Mouse (Mus musculus): ENCODE data around the gene Bag6. TPM values are rescaled to one million over a fixed set of nuclear protein-coding genes. Genes with fewer than 3 reads are reported as not detected.

Gene Bag6
- polyA plus RNA-seq (2015; fragmentation: Illumina TruSeq; extraction: RNeasy Lipid Tissue Mini Kit (QIAGEN cat#74804); ENCODE audit: insufficient read depth, low read depth, low replicate concordance): 43.1 TPM

DNA sequence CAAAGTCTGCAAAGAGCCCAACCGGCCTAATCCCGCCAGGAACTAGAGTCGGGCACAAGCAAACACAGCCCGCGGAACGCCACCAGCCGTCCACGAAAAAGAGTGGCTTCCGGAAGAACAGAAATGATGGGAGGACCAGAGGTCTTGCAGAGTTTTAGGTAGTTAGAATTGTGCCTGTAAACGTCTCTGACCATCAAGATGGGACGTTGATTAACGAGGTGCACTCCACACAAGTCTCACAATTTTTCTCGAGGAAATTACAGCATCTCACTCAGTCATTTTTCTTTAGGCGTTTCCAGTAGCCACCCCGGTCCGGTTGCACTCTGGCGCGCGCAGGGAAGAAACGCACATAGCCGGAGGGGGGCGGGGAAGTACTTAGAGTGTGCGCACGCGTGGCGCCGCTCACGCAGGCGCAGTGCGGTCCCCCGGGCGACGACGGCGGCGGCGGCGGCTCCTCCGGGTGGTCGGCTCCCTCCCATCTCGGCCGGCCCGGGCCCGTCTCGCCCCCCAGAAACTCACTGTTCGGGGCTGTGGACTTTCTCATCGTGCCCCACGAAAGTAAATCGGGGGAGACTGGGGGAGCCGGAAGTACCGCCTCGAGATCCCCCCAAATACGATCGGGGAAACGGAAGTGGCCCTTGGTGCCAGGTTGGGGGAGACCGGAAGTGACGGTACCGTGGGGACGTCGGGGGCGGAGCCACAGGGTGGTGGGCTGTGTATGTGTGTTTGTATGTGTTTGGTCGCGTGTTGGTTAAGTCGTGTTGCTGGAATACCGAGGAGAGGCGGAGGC lies at the start of gene Bag6:
Gene Bag6, plus strand, starts transcription at position 378 of the 790 bp plus-strand sequence.

DNA sequence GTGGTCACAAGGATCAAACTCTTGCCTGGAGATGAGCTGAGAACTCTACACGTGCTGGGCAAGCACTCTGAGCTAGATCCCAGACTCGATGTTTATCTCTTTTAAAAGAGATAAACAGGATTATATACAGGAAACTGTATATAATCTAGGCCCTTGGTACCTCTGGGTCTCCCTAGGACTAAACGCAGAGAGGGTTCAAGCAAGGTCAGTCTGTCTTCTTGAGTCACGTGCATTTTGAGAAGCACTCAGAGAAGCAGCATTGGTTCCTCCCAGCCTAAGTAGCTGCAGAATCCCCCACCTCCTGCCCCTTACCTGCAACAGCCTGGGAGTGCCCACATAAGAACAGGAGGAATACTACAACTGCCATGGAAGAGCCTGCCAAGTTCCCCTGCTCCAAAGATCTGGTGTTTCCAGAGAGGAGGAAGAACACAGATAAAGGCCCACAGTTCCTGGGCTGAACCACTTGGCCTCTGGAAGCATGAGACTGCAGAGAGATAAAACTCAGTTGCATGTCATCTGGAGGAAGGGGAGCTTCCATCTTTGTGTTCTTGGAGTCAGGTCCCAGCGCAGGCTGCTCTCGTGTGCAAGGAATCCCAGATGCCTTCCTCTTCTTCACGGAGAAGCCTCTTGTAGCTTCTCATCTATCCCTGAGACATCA lies 49.6 kb upstream of the Bag6 start, which contains the start of gene Ly6g6f:
Gene Ly6g6f, minus strand, starts transcription at position 403 of the 658 bp plus-strand sequence.

DNA sequence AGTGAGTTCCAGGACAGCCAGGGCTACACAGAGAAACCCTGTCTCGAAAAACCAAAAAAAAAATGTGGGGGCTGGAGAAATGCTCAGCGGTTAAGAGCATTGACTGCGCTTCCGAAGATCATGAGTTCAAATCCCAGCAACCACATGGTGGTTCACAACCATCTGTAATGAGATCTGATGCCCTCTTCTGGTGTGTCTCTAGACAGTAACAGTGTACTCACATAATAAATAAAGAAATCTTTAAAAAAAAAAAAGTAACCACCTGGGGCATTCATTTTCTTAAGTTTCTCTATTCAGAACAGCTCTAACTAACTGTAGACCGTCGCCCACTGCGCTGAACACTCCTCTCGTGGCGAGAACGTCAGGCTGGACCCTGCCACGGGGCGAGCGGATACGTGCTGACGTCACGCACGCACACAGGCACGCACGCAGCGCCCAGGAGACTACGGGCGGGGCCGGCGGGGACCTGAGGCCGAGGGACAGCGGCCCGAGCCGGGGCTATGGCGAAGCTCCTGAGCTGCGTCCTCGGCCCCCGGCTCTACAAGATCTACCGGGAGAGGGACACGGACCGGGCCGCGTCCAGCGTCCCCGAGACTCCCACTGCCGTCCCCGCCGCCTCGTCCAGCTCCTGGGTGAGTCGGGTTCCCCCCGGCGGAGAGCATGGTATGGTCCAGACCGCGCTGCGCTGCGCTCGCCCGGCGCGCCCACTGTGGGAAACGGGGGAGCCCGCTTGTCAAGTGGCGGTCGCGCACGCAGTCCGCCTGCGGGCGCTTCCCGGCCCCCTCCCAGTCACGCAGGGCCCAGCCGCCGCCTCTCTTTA lies 45.9 kb upstream of the Bag6 start, which contains the start of gene Abhd16a:
Gene Abhd16a, plus strand, starts transcription at position 439 of the 820 bp plus-strand sequence.

DNA sequence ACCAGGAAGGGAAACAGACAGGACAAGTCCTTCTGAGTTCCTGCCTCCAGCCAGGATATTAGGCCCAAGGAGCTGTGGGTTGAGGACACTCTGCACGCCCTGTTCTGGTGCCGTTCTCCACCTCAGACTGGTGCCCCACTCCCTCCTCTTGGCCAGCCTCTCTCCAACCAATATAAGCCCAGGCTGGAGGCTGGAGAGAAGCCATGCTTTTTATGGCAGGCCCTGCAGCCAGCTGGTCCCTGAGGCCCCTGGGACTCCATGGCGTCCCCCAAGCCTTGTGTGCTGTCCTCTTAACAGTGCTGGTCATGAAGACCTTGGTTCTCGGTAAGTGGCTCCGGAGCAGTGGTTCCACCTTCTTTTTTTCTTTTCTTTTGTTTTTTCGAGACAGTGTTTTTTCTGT lies 26.9 kb upstream of the Bag6 start, which contains the start of gene Ly6g5c:
Gene Ly6g5c, plus strand, starts transcription at position 183 of the 400 bp plus-strand sequence.

DNA sequence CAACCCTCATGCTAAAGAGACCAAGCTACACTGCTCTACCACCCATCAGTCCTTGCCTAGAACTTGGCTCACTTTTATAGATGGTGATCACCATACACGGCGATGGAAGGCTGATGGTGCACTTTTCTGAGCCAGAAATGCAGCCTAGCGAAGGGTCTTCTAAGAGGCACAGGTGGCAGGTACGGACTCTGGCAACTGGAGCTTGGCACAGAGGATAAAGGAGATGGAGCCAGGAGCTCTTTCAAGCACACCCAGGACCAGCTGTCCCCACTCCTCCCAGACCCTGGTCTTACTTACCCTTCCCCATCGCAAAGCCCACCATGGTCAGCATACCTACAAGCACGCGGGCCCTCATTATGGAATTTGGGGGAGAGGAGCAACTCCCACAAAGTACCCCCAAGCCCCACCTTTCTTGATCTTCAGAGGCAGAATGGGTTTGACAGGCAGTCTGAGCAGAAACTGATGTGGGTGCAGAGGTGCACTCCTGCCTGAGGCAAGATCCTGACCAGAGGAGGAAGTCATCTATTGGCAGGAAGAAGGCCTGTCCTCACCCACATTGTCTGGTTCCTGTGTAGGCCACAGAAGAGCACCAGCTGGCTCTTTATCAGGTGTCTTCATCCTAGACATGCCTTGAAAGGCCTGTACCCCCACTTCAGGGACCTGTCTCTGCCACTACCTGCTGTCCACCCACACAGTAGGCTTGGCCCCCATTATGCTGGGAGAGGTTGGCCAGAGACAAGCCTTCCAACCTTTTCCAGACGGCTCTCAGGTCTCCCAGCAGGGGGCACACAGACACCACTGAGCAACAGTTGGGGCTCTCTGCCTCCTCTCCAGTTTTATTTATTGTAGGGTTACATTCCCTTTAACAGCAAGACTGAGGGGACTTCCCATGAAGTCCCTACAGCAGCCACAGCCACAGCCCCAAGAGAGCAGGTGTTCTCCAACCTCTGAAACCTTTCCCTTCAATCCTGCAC lies 19.6 kb upstream of the Bag6 start, which contains the start of gene Ly6g5b:
Gene Ly6g5b, minus strand, starts transcription at position 383 of the 974 bp plus-strand sequence.

DNA sequence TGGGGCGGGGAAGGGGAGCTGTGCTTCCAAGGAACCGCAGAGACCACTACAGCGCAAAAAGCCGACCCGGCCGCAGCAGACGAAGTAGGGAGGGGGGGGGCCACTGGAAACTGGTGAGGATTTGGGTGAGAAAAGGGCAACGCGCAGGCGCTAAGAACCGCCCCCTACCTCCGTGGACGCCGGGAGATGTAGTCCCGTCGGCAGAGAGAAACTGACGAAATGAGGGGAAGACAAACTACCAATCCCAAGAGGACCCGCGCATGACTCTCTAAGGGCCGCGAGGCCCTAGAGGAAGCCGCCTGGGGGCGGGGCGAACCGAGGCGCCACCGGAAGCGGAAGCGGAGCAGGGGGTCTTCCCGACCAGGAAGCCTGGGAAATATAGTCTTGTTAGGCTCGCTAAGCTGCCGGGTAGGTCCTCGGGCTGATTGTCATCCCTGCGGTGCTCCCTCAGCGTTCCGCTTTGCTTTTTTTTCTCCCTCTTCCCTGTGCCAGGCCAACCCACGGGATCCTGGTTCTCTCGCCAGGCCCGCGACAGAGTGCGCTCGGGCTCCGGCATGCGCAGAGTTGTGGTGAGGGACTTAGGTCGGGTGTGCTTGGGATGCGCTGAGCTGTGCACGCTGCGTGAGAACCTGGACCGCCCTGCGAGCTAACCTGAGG lies 13.7 kb upstream of the Bag6 start, which contains the start of gene Gpank1:
Gene Gpank1, plus strand, starts transcription at position 313 of the 657 bp plus-strand sequence.

DNA sequence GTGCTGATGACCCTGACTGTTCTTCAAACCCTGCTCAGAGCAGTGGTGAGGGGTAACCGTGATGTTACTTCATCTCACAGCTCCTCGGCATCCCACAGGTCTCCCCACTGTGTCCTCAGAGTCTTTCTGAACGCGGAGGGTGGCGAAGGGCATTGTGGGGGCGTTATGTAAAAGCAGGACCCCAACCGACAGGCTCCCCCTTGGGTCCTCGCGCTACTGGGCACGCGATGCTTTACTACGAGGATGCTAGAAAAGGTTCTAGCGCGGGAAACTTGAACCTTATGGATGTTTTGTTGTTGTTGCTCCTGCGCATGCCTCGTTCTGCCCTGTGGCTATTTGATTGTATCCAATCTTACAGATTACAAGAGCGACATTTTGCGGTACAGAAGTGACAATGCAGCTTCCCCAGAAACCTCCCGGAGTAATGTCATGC lies 13.1 kb upstream of the Bag6 start, which contains the start of gene Csnk2b:
Gene Csnk2b, minus strand, starts transcription at position 183 of the 433 bp plus-strand sequence.

DNA sequence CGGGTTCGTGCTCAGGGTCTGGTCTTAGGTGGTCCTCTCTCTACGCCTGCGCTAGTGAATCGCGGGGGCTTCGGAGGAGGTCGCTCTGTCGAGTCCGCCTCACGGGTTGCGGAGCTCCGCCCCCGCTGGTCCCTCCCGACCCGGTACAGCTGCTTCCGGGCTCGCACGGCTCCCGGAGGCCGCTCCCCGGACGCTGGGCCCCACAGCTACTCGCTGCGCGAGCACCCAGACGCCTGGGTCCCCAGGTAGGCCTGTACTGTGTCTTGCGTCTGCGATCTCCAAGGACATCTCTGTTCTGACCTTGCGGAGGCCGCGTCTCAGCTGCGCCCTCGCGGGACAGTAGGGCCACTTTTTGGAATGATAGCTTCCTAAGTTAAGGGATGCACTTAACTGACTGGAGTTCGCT lies 8.8 kb upstream of the Bag6 start, which contains the start of gene D17H6S53E:
Gene D17H6S53E, plus strand, starts transcription at position 168 of the 406 bp plus-strand sequence.

DNA sequence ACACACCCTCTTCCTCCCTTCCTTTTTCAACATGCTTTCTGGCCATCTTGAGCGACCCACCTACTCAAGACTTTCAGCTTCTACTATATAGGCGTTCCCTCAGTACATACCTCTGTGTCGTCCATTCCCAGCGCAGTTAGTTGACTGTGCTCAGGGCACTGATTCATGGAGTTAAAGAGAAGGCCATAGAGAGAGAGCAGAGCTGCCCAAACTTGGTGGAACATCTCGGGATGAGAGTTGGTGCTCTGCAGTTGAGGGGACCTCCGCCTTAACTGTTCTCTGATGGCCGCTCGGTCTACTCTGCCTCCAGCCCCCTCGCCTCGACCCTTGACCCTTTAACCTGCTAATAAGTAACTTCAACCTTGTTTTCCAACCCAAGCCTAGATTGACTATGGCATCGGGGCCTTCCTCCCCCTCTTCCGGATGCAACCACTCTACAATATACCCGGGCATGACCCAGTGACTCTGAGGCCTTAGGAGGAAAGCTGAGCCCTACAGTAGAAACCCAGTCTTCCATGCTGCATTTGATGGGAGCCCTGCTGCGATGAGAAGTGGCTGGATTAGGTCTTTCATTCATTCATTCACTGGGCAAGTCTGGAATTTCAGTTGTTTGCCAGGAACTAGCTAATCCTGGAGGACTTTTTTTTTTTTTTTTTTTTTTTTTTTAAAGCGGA lies 3.3 kb upstream of the Bag6 start, which contains the start of gene Apom:
Gene Apom, minus strand, starts transcription at position 551 of the 674 bp plus-strand sequence.

DNA sequence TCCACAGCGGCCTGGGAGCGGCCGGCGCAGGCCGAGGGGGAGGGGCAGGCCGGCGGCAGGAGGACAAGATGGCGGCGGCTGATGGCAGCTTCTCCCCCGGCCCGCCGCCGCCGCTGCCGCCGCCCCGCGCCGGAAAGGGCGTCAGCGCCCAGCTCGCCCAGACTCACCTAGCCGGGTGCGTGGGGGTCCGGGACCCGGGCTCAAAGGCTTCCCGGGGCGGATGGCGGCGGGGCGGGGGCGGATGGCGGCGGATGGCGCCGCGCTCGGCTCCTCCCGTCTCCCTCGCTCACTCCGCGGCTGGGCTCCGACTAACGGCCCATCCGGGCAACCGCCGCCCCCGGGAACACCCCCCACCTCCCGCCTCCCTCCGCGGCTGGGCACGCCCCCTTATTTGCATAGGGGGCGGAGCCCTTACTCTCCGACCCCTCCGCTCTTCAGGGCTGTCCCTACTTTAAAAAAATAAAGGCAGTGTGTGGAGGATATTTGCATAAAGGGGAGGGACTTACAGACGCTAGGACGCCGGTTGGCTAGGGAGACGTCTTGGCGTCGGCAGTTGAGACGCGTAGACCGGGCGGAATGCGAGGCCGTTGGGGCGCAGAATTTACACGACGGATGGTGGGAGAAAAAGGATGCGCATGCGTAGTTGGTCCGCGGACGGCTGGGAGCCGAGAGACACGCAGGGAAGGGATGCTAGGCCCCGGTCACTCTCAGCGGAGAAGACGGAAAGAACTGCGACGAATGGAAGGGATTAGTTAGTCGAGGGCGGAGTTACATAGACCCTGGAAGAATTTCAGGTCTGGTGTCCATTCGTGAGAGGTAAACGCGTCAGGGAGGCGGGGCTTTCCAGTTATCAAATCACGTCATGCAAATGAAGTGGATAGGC lies 29.8 kb downstream of the Bag6 start, which contains the start of gene Prrc2a:
Gene Prrc2a, minus strand, starts transcription at position 330 of the 883 bp plus-strand sequence.

DNA sequence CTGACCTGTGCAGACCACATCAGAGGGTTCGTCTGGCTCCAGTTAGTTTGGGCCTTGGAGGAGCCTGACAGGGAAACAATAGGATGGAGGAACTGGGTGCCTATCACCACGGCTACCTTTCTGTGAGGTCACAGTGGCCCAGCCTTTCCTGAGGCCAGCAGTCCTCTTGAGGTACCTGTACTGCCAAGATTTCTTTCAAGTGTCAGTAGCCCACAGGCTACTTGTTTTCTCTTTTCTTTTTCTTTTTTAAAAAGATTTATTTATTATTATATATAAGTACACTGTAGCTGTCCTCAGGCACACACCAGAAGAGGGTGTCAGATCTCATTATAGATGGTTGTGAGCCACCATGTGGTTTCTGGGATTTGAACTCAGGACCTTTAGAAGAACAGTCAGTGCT lies 41.0 kb downstream of the Bag6 start, which contains the start of gene Aif1:
Gene Aif1, minus strand, starts transcription at position 101 of the 400 bp plus-strand sequence.

DNA sequence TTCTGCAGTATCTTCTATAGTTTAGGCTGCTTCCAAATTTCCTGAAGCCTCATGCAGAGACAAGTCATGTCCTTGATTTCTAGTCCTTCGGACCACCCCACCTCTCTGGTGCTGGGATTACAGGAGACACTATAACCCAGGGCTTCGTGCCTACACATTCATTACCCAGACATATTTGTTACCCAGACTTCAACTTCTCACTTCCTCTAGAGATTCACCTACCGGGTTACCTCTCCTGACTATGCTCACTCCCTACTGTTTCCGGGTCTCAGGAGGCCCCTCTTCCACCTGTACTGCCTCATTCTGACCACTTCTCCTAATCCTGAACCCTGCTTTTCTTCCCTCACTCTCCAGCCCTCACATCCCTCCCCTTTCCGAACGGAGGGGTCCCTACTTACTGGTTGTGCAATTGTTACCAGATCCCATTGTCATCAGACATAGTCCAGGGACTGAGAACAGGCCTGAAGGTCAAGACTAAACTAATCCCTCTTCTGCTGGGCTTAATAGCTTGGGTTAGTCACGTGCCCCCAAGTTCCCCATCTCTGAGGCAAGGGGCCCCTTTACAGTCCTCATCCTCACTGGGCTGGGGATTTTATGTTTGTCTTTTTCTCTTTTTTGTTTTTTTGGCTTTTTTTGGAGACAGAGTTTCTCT lies 53.1 kb downstream of the Bag6 start, which contains the start of gene Lst1:
Gene Lst1, minus strand, starts transcription at position 481 of the 652 bp plus-strand sequence.

DNA sequence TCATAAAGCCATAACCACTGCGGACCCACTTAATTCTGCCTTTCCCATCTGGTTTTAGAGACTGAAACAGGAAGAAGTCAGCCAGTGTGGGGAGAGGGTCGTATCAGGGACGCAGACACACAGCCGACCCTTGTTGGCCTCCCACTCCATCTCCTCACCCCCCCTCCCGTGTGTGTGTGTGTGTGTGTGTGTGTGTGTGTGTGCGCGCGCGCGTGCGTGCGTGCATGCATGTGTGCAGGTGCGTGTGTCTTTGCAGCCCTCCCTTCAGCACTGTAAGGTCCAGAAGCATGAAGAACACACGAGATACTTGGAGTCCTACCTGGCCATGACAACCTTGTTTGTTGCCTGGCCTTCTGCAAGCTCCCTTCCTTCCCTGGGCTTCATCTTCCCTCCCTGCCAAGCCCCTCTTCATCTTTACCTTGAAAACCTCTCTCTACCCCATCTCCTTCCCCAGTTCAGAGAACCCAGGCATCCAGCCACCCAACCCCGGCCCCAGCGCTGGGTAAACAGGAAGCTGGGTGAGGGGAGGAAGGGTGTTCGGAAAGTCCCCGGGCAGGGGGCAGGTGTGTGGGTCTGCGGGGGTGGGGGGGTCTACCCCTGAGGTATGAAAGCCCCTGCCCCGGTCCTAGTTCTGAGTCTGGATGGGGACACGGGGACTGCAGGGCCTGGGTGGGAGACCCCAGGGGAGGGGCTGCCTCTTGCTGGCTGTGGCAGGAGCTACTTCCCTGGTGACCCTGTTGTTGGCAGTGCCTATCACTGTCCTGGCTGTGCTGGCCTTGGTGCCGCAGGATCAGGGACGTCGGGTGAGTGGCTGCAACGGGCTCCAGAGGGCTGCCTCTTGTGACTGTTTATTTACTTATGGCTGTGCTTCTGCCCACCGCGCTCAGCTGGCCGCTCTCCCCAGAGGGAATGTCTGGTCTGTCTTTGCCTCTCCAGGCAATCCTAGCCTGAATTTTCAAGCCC lies 59.2 kb downstream of the Bag6 start, which contains the start of gene Ltb:
Gene Ltb, plus strand, starts transcription at position 559 of the 963 bp plus-strand sequence.

Measured in pancreas, adult 10 weeks (tissue).